Mouse (Mus musculus) heart, adult 2 months (tissue): Measurements from ENCODE around the gene Rpap1.

Source experiments
- CTCF ChIP-seq: fragments of 200-600 bp; IDR thresholded peaks from 2 replicates; pipeline ENCODE4 v1.8.1; 2022; ENCODE audit warnings: antibody characterized with exemption, mild to moderate bottlenecking, moderate library complexity
- POLR2A ChIP-seq: fragments of 200-500 bp; IDR thresholded peaks from 2 replicates; pipeline ENCODE4 v1.6.1; 2011; ENCODE audit warnings: mild to moderate bottlenecking, low read depth, low read length, control low read depth; ENCODE audit not compliant: insufficient read depth

- TF ChIP-seq POLR2A, result no peak
- no peak for TF ChIP-seq CTCF
Observed at GRCm38 (mm10) chr2:119758101-119758843, 29.1 kb downstream of the Rpap1 start.
